Mouse (Mus musculus) cerebellum, adult 11 months (tissue): Measurements from ENCODE around the gene Mtor.

Experiments
- DNase-seq: peaks from one replicate; pipeline ENCODE4 v3.0.0; 2022

Mtor gene

GRCm38 (mm10) chr4:148535876-148536275, 87.5 kb downstream of the Mtor start:
- no peak for DNase-seq

GRCm38 (mm10) chr4:148549106-148549505, 100.7 kb downstream of the Mtor start:
- no peak for DNase-seq

- DNase-seq = no peak
These were observed 109.4 kb downstream of the Mtor start for GRCm38 (mm10) chr4:148557766-148558165.

DNA sequence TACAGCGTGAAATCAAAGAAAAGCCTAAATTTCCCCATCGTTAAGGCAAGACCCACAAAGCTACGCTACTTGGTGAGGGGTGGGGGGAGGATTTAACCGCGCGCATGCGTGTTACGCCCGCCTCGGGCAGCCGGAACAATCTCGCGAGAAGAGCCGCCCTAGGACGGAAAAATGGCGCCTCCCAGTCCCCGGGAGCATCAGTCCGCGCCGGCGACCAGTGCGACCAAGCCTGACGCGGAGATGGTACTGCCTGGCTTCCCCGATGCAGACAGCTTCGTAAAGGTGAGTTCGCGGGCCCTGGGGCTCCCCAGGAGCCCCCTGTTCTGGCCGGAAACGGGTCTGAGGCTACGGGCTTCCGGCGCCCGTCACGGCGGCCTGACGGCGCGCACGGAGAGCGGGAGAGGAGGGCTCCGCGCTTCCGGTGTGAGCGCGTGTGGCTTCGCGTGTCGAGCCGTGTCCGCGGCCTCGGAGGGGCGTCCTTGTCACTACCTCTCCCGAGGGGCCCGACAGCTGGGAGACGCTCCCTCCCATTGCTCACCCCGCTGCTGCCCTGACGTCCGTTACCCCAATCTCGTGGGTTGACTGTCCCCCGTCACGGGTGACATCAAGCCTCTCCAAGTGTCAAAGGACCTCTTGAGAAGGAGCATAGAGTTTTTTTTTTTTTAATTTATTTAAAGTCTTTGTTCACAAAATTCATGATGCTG, 110.0 kb downstream of the Mtor start, which contains the start of gene Exosc10:
Gene Exosc10 (plus strand): TSS at position 133 of the 704 bp plus-strand sequence.
- peak; percentile 83 for DNase-seq

GRCm38 (mm10) chr4:148562676-148563075, 114.3 kb downstream of the Mtor start:
- no peak for DNase-seq

DNA sequence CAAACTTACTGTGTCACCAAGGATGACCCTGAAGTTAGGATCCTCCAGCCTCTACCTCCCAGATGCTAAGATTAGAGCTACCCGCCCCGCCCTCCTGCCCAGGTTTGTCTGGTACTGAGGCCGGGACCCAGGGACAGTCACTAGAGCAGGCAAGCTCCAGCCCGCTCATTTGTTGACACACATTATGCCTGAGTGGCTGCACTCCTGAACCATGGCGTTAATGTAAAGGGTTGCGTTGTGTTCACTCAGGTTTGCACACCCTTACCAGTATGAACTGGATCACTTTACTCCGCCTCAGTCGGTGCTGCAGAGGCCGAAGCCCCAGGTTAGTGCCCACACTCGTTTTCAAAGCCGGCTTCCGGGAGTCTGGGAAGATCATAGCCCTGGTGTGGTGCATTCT, 115.2 kb downstream of the Mtor start:
- DNase-seq = no peak

GRCm38 (mm10) chr4:148570138-148570537, 121.7 kb downstream of the Mtor start:
- DNase-seq = no peak

GRCm38 (mm10) chr4:148570693-148571295, 122.4 kb downstream of the Mtor start:
- DNase-seq = no peak

- DNase-seq = no peak
These were observed 124.8 kb downstream of the Mtor start for GRCm38 (mm10) chr4:148573222-148573621.

GRCm38 (mm10) chr4:148580765-148581164, 132.4 kb downstream of the Mtor start:
- peak; percentile 33 for DNase-seq

- DNase-seq = no peak
These were observed 133.0 kb downstream of the Mtor start for GRCm38 (mm10) chr4:148581422-148581821.

DNA sequence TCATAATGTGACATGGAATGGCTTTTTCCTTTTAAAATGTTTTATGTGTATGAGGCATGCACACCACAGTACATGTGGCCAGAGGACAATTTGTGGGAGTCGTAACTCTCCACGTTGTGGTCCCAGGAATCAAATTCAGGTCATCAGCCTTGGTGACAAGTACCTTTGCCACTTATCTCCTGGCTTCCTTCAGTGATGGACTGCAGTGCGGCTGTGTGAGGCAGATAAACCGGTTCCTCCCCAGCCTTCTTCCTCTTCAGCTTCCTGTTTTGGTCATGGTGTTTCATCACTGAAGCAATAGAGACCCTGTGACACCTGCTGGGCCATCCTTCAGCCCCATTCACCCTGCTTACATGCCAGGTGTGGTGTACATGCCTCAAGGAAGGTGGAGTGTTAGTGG, 134.8 kb downstream of the Mtor start:
- no peak for DNase-seq

GRCm38 (mm10) chr4:148586648-148587047, 138.2 kb downstream of the Mtor start:
- no peak for DNase-seq

DNA sequence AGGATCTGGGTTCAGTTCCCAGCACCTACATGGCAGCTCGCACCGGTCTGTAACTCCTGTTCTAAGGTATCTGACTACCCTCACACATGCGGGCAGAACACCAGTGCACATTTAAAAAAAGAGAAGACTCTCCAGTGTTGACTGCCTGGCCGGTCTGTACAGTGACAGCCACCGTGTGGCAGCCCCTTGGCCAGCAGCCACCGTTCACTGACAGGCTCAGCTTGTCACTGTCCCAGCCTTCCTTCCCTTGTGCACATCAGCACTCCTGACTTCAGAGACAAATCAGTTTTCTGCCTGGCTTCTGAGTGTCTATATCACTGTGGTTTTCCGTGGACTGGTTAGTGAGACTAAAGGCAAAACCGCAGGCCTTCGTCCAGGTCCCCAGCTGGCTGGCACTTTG, 140.4 kb downstream of the Mtor start:
- no peak for DNase-seq

- DNase-seq = peak; percentile 20
These were observed 141.2 kb downstream of the Mtor start for GRCm38 (mm10) chr4:148589565-148589964.

DNA sequence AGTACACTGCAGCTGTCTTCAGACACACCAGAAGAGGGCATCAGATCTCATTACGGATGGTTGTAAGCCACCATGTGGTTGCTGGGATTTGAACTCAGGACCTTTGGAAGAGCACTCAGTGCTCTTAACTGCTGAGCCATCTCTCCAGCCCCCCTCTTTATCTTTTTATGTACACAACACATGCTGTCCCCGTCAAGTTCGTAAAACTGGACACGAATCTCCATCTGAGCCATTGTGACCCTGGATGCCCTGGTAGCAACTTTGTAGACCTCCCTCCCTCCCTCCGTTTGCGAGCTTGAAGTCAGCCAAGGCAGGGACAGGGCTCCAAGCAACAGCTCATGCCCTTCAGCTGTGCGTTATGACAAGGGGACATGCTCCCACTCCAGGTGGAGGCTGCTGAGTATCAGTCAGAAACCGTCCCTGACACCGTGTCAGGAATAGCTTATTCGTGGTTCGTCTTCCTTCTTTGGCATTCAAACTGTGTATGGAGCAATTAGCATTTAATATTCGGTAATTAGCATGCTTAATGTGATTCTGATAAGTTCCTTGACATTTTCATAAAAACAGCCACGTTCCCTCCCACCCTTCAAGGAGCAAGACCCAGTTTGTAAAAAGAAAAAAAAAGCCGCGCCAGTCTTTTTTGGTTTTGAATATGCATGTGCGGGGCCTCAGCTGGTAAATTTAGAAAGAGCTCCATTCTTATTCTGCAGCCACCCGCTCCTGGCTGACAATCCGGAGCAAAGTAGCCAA, 142.2 kb downstream of the Mtor start:
- DNase-seq = peak; percentile 22

DNA sequence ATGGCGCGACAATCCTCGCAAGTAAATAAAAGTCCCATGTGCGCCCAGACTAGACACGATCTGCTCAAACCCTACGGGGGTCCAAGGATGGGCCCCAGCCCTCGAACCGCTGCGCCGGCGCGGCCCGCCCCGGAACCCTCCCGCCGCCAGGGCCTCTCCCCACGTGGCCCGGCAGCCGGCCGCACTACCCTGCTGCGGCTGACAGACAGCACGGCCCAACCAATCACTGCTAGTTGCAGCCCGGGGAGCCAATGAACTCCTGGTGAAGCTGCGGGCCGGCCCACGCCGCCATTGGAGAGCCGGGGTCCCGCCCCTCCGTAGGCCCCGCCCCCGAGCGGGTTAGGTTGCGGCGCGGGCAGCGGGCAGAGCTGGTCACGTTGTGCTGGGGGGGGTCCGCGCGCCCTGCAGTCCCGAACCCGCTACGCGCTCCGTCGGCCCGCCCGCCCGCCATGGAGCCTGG, 142.8 kb downstream of the Mtor start, which contains the start of gene Srm:
Gene Srm (plus strand): TSS at position 333 of the 460 bp plus-strand sequence.
- peak; percentile 97 for DNase-seq

DNA sequence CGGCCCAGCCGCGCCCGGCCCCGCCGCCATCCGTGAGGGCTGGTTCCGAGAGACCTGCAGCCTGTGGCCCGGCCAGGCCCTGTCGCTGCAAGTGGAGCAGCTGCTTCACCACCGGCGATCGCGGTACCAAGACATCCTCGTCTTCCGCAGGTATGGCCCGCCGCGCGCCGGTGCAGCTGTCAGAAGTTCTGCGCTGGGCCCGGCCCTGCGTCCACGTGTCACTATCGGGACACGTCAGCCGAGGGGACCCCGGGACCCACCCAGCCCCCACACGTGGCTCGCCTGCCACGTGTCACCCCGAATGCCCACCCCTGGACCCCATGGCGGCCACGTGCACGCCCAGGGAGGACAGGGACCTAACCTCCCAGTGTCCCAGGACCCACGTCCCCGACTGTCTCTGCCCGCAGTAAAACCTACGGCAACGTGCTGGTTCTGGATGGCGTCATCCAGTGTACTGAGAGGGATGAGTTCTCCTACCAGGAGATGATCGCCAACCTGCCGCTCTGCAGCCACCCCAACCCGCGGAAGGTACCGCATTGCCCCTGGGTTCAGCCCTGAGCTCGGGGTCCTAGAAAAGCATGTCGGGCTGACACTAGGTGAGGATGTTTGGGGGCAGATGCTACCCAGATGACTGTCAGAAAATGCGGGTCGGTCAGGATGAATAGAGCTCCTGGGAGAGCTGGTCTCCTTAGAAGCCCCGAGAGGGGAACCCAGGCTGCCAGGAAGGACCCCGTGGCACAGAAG, 143.4 kb downstream of the Mtor start:
- DNase-seq = no peak

DNA sequence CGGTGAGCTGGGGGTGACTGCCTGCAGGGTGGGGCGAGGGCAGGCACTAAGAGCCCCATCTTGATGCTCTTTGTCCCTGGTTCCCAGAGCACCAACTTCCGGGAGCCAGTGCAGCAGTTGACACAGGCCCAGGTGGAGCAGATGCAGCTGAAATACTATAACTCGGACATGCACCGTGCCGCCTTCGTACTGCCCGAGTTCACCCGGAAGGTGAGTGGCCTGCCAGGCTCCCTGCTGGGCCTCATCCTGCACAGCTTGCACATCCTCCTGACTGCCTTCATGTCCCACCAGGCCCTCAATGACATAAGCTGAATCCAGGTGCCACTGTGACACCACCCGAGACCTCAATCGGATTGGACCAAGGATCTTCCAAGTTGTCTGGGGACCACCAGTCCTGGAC, 145.6 kb downstream of the Mtor start:
- DNase-seq = peak; percentile 35

GRCm38 (mm10) chr4:148595916-148596315, 147.5 kb downstream of the Mtor start:
- DNase-seq = no peak

GRCm38 (mm10) chr4:148596731-148597130, 148.3 kb downstream of the Mtor start:
- DNase-seq = no peak

DNA sequence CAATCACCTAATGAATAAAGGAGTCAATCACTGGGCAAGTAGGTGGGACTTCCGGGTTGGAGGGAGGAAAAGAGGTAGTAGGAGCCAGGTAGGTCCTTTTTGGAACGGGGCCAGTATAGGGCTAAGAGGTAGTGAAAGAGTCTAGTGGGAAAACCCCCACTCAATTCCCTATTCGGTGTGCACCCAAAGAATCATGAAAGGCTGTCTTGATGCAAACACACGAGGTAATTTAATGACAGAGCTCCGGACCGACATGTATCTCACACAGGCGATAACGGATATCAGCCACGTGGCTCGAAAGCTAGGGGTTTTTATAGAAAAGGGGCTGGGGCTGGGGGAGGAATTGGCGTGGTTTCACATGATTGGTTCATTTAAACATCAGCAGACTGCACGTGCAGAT, 150.4 kb downstream of the Mtor start:
- no peak for DNase-seq

GRCm38 (mm10) chr4:148600316-148600715, 151.9 kb downstream of the Mtor start:
- no peak for DNase-seq
